In the genomic region with DNA sequence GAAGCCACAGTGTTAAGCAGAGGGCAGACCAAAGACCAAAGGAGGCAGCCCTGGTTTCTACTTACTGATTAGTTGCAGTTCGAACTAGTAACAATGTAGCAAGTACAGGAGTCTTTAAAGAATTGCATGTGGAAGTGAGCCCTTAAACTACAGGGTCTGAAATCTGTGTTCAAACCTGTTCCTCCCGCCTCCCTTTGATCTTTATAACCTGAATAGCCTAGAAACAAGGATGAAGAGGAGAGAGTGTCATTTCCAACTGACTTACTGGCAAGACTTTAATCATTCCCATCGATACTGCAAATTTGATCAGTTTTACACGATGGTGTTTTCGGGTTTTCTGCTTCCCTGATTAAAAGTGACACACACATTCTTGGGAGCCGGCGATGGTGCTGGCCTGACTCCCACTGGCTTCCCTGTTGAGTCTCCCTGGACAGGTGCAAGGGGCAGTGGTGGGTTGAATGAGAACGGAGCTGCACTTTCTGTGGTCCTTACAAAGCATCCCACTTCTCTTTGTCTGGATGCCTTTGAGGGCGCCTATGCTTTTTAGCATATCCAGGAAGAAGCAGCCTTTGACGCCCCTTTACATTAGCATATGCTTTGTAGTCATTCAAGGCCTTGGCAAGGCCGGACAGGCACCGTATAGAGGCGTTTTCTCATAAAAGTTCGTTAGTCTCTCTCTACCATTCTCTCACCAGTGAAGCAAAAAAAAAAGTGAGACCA, we compare ENCODE assay signal across 16 mouse cellular contexts. TPM values are rescaled to one million over a fixed set of nuclear protein-coding genes. Genes with fewer than 3 reads are reported as not detected.
DNase-seq lines count a peak whose midpoint lies in the region; ATAC-seq and TF ChIP-seq lines count a peak whose summit lies in the region.
"Had no signal": no experiment of that assay in that cellular context is flagged by ENCODE, and none has a peak within 500 bp of the region (broad histone marks: within the 10 kb centered on the region; RNA-seq: fewer than 3 reads in every experiment).

No protein-coding gene starts in this region.

- in situ Hi-C loops in ES-E14 (cut with MboI; ENCODE audit: low sequenced_read_pairs in 2 of 2, unreplicated experiment in 2 of 2): no loop called here

- H3K4me2 ChIP-seq in forebrain, embryonic 11.5 days (ENCODE audit: low read depth, low read length, severe bottlenecking): 0 out of 2 replicates have a peak overlapping the region, but pooled peaks have one; percentile 24
- H3K4me2 ChIP-seq in hindbrain, embryonic 15.5 days: no peak overlapping the region
- H3K4me2 ChIP-seq: embryonic facial prominence, embryonic 13.5 days had no signal

- no peaks in the 10 kb centered on the region for H3K27me3 ChIP-seq in forebrain, embryonic 11.5 days (ENCODE audit: control insufficient read depth, insufficient read depth, low read length)
- no peaks in the 10 kb centered on the region for H3K27me3 ChIP-seq in hindbrain, embryonic 15.5 days
- H3K27me3 ChIP-seq: embryonic facial prominence, embryonic 13.5 days had no signal

- peak overlapping the region; percentile 85 for H3K27ac ChIP-seq in ES-E14 (ENCODE audit: insufficient read depth, low read depth, low read length, poor library complexity, severe bottlenecking)
- peak overlapping the region; percentile 65; the same call in 1 of the 2 replicates for H3K27ac ChIP-seq in forebrain, embryonic 11.5 days (ENCODE audit: low read depth, low read length)
- peak overlapping the region; percentile 67 for H3K27ac ChIP-seq in hindbrain, embryonic 15.5 days (replicated peaks)
- H3K27ac ChIP-seq: embryonic facial prominence, embryonic 13.5 days had no signal

- intact Hi-C loops in heart, postnatal 25 days (cut with DNase I): no loop called here

- peak; percentile 70 for DNase-seq in ES-E14 (ENCODE audit: low read depth, low spot score)
- no peak for DNase-seq in forebrain, embryonic 11.5 days (ENCODE audit: low spot score)
- peak; percentile 24 for DNase-seq in neural tube, embryonic 10.5 days (ENCODE audit: extremely low spot score, low spot score)
- DNase-seq in kidney, adult 11 months: no peak
- no peak for DNase-seq in urinary bladder, adult 2 months (ENCODE audit: low spot score)
- no peak for DNase-seq in thymus, adult 18-20 months
- no peak for DNase-seq in heart, postnatal 25 days (ENCODE audit: low spot score)
- DNase-seq: adrenal gland, postnatal 10 days; B cell, adult 2 months; cerebellum, adult 11-12 months; heart, adult 18-20 months; heart, postnatal 36 days; layer of hippocampus, adult 9-11 months; liver, postnatal 0 days had no signal

- peak overlapping the region in 1 of 2 experiments; percentile 3; a peak in 1 of 4 replicates for H3K4me3 ChIP-seq in ES-E14 (ENCODE audit: insufficient read depth in 1 of 2, low read depth in 1 of 2, low read length in 2 of 2, poor library complexity in 1 of 2, severe bottlenecking in 1 of 2)
- H3K4me3 ChIP-seq in forebrain, embryonic 11.5 days (ENCODE audit: low read depth, low read length): no peak overlapping the region
- no peak overlapping the region for H3K4me3 ChIP-seq in hindbrain, embryonic 15.5 days
- H3K4me3 ChIP-seq: embryonic facial prominence, embryonic 13.5 days had no signal

- peaks cover 28 to 36% of the 10 kb centered on the region in 2 experiments for H3K4me1 ChIP-seq in ES-E14 (ENCODE audit: control insufficient read depth in 2 of 2, insufficient read depth in 2 of 2, low read length in 2 of 2, poor library complexity in 1 of 2)
- H3K4me1 ChIP-seq in forebrain, embryonic 11.5 days (replicated peaks; ENCODE audit: control insufficient read depth, insufficient read depth, low read length): peaks cover 5% of the 10 kb centered on the region; the same call in 1 of the 2 replicates
- no peaks in the 10 kb centered on the region for H3K4me1 ChIP-seq in hindbrain, embryonic 15.5 days (replicated peaks)

- 16% methylated on average over 14 of the region's 14 CpGs for WGBS in forebrain, embryonic 11.5 days
- WGBS in hindbrain, embryonic 15.5 days: 18% methylated on average over 14 of the region's 14 CpGs

- no peak overlapping the region; the same call in 1 of the 2 replicates for H3K9ac ChIP-seq in ES-E14 (ENCODE audit: insufficient read depth, low read depth, low read length, poor library complexity, severe bottlenecking)
- H3K9ac ChIP-seq in forebrain, embryonic 11.5 days (ENCODE audit: low read length): no peak overlapping the region; the same call in 1 of the 2 replicates
- H3K9ac ChIP-seq in hindbrain, embryonic 15.5 days: no peak overlapping the region
- H3K9ac ChIP-seq: embryonic facial prominence, embryonic 13.5 days; liver, postnatal 0 days had no signal

- no peaks in the 10 kb centered on the region for H3K9me3 ChIP-seq in ES-E14 (ENCODE audit: control insufficient read depth, insufficient read depth, low read depth, low read length)
- no peaks in the 10 kb centered on the region for H3K9me3 ChIP-seq in forebrain, embryonic 11.5 days (ENCODE audit: control insufficient read depth, low read length)
- no peaks in the 10 kb centered on the region for H3K9me3 ChIP-seq in hindbrain, embryonic 15.5 days
- H3K9me3 ChIP-seq: embryonic facial prominence, embryonic 13.5 days had no signal

- no peaks in the 10 kb centered on the region for H3K36me3 ChIP-seq in ES-E14 (ENCODE audit: control insufficient read depth, insufficient read depth, low read length, poor library complexity, severe bottlenecking)
- H3K36me3 ChIP-seq in forebrain, embryonic 11.5 days (ENCODE audit: control insufficient read depth, insufficient read depth, low read length): no peaks in the 10 kb centered on the region
- 0 out of 2 replicates have a peak, but pooled peaks cover 3% of the 10 kb centered on the region for H3K36me3 ChIP-seq in hindbrain, embryonic 15.5 days

- peak; percentile 86 for ATAC-seq in forebrain, embryonic 11.5 days (replicated peaks; ENCODE audit: low FRiP score)
- ATAC-seq in hindbrain, embryonic 15.5 days (ENCODE audit: low FRiP score, low read depth): peak; percentile 85
- ATAC-seq: liver, postnatal 0 days had no signal

TF ChIP-seq in ES-E14, 5 proteins besides CTCF, POLR2A, EP300 and RAD21:
- TF ChIP-seq ZNF384 (IDR thresholded peaks at IDR 0.05; ENCODE audit: low read depth, low read length) (peak; percentile 84), ZC3H11A (IDR thresholded peaks at IDR 0.05; ENCODE audit: borderline replicate concordance, low read depth, low read length) (no peak), CHD2 (IDR thresholded peaks at IDR 0.05; ENCODE audit: low read depth, low read length) (0 out of 2 replicates have a peak, but pooled peaks have one; percentile 30), HCFC1 (IDR thresholded peaks at IDR 0.05; ENCODE audit: borderline replicate concordance, insufficient read depth, low read length) (no peak), MAFK (IDR thresholded peaks at IDR 0.05; ENCODE audit: insufficient read depth, low read depth, low read length) (no peak)

RNA-seq across cellular contexts. Expression of a gene that starts 49.0 kb away (rescaled TPM):
- 36.8 and 45.3 TPM in 2 replicates for total RNA-seq in ES-E14 (2012; rRNA removed)
- 70.6 and 76.9 TPM in 2 replicates for polyA plus RNA-seq in forebrain, embryonic 11.5 days (2014; fragmentation: Nextera tagmentation; extraction: Ambion mirVana)
- 50.6 and 50.9 TPM in 2 replicates for polyA plus RNA-seq in hindbrain, embryonic 15.5 days (2015; fragmentation: Nextera tagmentation; extraction: Ambion mirVana)
- 20.6 and 23.5 TPM in 2 replicates for polyA plus RNA-seq in urinary bladder, adult 2 months (2012; rRNA removed)
- total RNA-seq in heart, postnatal 25 days (2021): 10 to 100 TPM; 23.3 to 25.3 TPM

Comparison
In these comparisons a context has a peak if more than half of its experiments do, and no peak if none do; other contexts are left out.
1. DNase-seq: peak in ES-E14 (single experiment) and neural tube, embryonic 10.5 days (single experiment); none in forebrain, embryonic 11.5 days (single experiment), kidney, adult 11 months (single experiment), urinary bladder, adult 2 months (single experiment), thymus, adult 18-20 months (0 of 2) and heart, postnatal 25 days (single experiment).
2. Peak in every context shown above with its lines, with median percentiles within 50 percentile points of each other: H3K27ac ChIP-seq.